Mouse (Mus musculus): ENCODE data around the gene Snorc. TPM values are rescaled to one million over a fixed set of nuclear protein-coding genes. Genes with fewer than 3 reads are reported as not detected.

The Snorc gene
- polyA plus RNA-seq, 1 experiment from 2014 or later = not detected

GRCm38 (mm10) chr1:87520467-87520866 is 50.4 kb downstream of the Snorc start:
- Histone ChIP-seq H3K27ac (no peak overlapping the region), H3K27me3 (peaks cover 7% of the 10 kb centered on the region; the same call in 1 of the 2 replicates), H3K4me1 (0 out of 2 replicates have a peak, but pooled peaks cover 4% of the 10 kb centered on the region), H3K4me2 (no peak overlapping the region), H3K9ac (no peak overlapping the region), H3K36me3 (no peaks in the 10 kb centered on the region), H3K9me3 (replicated peaks) (no peaks in the 10 kb centered on the region), H3K4me3 (replicated peaks) (no peak overlapping the region)
- ATAC-seq (replicated peaks; ENCODE audit: low FRiP score) = no peak

GRCm38 (mm10) chr1:87521523-87521922 is 51.5 kb downstream of the Snorc start:
- H3K4me3 ChIP-seq (replicated peaks) = no peak overlapping the region
- no peaks in the 10 kb centered on the region for H3K9me3 ChIP-seq (replicated peaks)
- no peak overlapping the region for H3K4me2 ChIP-seq
- peaks cover 7% of the 10 kb centered on the region; the same call in 1 of the 2 replicates for H3K27me3 ChIP-seq
- no peaks in the 10 kb centered on the region for H3K36me3 ChIP-seq
- no peak for ATAC-seq (replicated peaks; ENCODE audit: low FRiP score)
- 0 out of 2 replicates have a peak, but pooled peaks cover 4% of the 10 kb centered on the region for H3K4me1 ChIP-seq
- no peak overlapping the region for H3K27ac ChIP-seq
- H3K9ac ChIP-seq = no peak overlapping the region
- 68% methylated on average over 1 of the region's 1 CpGs for WGBS

- Histone ChIP-seq H3K4me2 (no peak overlapping the region), H3K4me3 (replicated peaks) (no peak overlapping the region), H3K27ac (no peak overlapping the region), H3K27me3 (peaks cover 4% of the 10 kb centered on the region; the same call in 1 of the 2 replicates), H3K9me3 (replicated peaks) (no peaks in the 10 kb centered on the region), H3K4me1 (0 out of 2 replicates have a peak, but pooled peaks cover 4% of the 10 kb centered on the region), H3K9ac (no peak overlapping the region), H3K36me3 (no peaks in the 10 kb centered on the region)
- no peak for ATAC-seq (replicated peaks; ENCODE audit: low FRiP score)
- 91% methylated on average over 7 of the region's 7 CpGs for WGBS
Measured at GRCm38 (mm10) chr1:87525041-87525440, 55.0 kb downstream of the Snorc start.

Other genes with a start within 250 kb of the Snorc start
- gene Efhd1, start 205.9 kb upstream of the Snorc start, polyA plus RNA-seq (2015; fragmentation: Nextera tagmentation; extraction: Ambion mirVana) = 5.7 and 5.8 TPM in 2 replicates
- gene Gigyf2, start 143.3 kb upstream of the Snorc start, polyA plus RNA-seq (2015; fragmentation: Nextera tagmentation; extraction: Ambion mirVana) = 60.7 and 64.8 TPM in 2 replicates
- gene Kcnj13, start 75.5 kb upstream of the Snorc start, polyA plus RNA-seq (2015; fragmentation: Nextera tagmentation; extraction: Ambion mirVana) = 0.68 and 0.90 TPM in 2 replicates
- gene Neu2, start 39.6 kb downstream of the Snorc start, polyA plus RNA-seq (2015; fragmentation: Nextera tagmentation; extraction: Ambion mirVana) = 0.29 and 0.41 TPM in 2 replicates
- 1.6 and 2.2 TPM in 2 replicates for gene Ngef, start 103.6 kb downstream of the Snorc start, polyA plus RNA-seq (2015; fragmentation: Nextera tagmentation; extraction: Ambion mirVana)
- gene Inpp5d, start 150.0 kb downstream of the Snorc start, polyA plus RNA-seq (2015; fragmentation: Nextera tagmentation; extraction: Ambion mirVana) = 8.8 and 10.2 TPM in 2 replicates